Mouse (Mus musculus) embryo, embryonic 11 days (tissue): Measurements from ENCODE around the gene Cdh18.

Experiments used
- DNase-seq: peaks from one replicate; pipeline ENCODE4 v3.0.0-alpha.2; 2015

Gene Cdh18

DNA sequence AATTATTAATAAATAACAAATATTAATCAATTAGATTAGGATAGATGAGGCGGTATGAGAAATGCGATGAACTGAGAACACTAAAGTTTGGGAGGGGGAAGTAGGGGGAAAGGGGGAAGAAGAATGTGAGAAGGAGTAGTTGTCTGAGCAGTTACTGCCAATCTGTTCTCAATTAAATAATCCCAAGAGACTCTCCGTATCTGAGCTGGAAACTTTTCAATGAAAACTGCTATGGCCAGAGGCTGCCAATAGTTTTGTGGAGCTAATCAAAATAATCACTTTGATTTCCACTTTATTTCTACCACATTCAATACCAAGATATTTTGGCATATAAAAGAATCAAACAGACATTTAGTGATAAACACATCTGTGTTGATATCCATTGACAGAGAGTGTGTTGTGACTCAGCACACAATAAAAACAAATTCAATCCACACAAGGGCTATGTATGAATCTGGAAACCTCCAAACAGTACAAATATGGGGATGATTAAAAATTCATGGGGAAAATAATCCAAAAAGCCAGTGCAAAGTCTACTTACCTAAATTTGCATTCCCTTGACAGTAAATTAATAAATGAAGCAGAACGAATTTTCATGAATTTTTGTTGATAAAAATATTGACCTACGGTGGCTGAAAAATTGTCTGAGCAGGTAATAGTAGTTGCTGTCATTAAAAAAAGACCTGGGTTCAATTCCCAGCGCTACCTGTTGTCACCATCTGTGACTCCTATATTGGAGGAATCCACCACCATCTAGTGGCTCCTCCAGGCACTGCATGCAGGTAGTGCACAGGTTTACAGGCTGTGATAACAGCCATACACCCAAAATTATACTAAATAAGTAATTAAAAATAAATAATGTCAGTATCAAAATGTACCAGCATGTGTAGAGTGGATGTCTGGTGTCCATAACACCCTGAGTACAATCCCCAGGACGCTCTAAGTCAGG is 922.0 kb downstream of the Cdh18 start:
- no peak for DNase-seq

DNA sequence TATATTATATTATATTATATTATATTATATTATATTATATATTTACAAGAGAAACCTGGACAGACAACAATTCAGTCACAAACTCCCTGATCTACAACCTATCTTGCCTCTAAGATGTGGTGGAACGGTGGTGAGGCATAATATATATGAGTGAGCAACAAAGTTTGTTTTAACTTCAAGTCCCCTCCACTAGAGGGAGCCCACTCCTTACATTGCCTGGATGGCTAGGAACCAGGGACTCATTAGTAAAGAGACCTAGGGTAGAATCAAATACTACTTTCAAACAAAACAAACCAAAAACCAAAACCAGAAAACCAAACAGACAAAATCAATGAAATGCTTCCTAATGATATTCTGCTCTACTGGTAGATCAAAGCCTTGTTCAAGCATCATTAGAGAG is 937.5 kb downstream of the Cdh18 start:
- DNase-seq, result peak; percentile 47

DNA sequence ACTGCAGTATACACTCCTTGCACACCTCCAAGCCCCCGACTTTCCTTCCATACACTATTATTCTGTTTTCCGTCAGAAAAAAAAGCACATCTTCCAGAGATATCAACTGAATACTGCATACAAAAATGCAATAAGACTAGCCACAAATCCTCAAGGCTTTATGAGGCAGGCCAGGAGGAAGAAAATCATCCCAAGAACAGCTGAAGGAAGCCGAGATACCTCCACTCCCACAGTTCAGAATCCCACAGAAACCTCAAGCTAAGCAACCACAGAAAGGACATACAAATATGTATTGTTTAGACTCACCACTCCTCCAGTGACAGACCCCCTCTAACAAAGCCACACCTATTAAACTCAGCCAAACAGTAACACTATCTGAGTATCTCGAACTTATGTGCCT is 957.7 kb downstream of the Cdh18 start:
- DNase-seq, result no peak

DNA sequence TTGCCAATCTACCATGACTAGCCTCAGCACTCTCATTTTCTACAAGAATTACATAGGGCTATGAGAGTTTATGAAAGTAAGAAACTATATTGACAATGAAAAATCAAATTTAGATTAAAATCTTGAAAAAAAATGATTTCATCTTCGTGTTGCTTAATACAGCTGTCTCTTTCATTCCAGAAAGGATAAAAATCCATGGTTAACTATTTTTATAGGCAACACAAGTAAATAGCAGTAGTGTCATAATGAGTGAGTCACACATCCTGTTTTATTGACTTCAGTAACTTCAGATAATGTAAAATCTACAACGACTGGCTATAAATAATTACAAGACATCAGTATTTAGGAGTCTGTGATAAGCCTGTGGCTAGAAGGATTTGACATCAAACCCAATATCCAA is 960.9 kb downstream of the Cdh18 start:
- DNase-seq, result no peak

DNA sequence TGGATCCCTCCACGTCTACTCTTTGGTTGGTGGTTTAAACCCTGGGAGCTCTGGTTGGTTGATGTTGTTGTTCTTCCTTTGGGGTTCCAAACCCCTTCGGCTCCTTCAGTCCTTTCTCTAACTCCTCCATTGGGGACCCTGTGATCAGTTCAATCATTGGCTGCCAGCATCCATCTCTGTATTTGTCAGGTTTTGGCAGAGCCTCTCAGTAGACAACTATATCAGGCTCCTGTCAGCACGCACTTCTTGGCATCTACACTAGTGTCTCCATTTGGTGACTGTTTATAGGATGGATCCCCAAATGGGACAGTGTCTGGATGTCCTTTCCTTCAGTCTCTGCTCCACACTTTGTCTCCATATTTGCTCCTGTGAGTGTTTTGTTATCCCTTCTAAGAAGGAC is 967.0 kb downstream of the Cdh18 start:
- DNase-seq, result no peak

DNA sequence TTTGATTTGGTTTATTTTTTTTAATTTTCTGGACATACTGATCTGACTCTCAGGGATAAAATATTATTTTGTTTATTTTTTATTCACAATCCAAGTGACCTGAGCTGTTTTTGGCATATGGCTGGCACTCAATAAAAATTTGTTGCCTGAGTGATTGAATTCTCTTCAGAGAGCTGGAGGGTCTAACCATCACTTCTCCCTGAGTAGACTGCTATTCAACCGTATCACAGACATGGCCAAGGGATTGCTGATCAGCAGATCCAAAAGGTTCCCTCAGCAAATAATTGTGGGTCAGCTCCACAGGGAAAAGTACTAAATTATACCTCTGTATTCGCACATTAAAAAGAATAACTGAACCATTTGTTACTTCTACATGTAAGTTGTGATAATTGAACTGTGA is 969.3 kb downstream of the Cdh18 start:
- DNase-seq, result no peak
